Mouse (Mus musculus): ENCODE data around the gene Gsk3b.
"Not testable (repeated sequence)": the region's sequence is repeated elsewhere in the genome, so short reads cannot be mapped to it uniquely, and the experiment has no call there.

Gene Gsk3b

GRCm38 (mm10) chr16:38190531-38190930 lies 101.7 kb downstream of the Gsk3b start:
- no peak for DNase-seq (ENCODE audit: low spot score)

GRCm38 (mm10) chr16:38191460-38191859 lies 102.7 kb downstream of the Gsk3b start:
- no peak for DNase-seq (ENCODE audit: low spot score)

DNA sequence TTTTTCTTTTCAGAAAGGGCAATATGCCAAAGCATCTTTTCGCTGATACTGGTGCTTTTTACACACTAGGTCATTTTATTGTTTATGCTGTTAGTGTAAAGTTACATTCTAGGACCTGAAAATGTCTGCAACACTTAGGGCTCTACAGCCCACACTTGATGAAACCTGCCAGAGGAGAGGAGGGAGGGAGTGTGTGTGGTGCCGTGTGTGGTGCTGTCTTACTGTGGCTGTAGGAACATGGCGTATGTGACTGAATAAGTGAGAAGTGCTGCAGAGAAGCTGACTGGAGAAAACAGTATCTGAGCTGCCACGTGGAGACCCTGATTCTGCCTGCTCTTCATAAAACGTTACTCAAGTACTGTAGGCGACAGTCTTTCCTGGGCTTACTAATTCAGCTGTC lies 103.8 kb downstream of the Gsk3b start:
- DNase-seq (ENCODE audit: low spot score), result no peak

GRCm38 (mm10) chr16:38197299-38197698 lies 108.5 kb downstream of the Gsk3b start:
- DNase-seq (ENCODE audit: low spot score), result no peak

DNA sequence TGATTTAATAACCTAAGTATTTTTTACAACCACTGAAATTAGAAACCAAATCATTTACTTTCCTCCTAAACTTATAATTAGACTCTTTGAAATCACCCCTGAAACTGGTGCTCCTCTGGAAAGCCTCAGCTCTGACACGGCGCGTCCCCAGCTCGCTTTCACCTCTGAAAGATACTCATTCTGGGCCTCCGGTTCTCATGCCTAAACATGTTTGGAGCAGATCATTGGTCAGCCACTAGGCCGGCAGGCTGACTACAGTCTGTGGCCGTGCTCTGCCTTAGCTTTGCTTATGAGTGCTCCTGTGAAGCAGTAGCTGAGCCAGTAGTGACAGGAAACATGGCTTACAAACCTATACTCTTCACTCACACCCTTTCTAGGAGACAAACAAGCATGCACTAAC lies 116.5 kb downstream of the Gsk3b start:
- DNase-seq (ENCODE audit: low spot score), result no peak

- not testable (repeated sequence) for DNase-seq (ENCODE audit: low spot score)
Observed at GRCm38 (mm10) chr16:38222491-38222890, 133.7 kb downstream of the Gsk3b start.

GRCm38 (mm10) chr16:38236936-38237585 lies 148.3 kb downstream of the Gsk3b start:
- no peak for DNase-seq (ENCODE audit: low spot score)

DNA sequence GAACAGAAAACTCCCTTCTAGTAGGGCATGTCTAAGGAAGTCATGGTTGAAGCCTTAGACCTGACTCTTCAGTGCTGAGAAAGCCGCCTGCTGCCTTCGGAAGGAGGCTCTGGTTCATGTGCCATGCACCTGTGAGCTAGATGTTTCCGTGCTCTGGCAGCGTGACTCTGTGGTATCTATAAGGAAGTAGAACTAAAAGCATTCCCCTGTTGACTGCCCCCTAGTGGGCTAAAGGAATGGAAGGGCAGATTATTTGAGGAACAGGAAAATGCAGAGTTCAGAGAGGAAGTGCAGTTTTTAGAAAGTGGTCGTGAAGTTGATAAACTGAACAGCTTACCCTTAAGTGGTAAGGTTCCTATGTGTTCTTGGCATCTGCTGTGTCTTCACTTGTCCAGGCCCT lies 150.9 kb downstream of the Gsk3b start:
- no peak for DNase-seq (ENCODE audit: low spot score)

GRCm38 (mm10) chr16:38240167-38240566 lies 151.4 kb downstream of the Gsk3b start:
- DNase-seq (ENCODE audit: low spot score), result no peak

DNA sequence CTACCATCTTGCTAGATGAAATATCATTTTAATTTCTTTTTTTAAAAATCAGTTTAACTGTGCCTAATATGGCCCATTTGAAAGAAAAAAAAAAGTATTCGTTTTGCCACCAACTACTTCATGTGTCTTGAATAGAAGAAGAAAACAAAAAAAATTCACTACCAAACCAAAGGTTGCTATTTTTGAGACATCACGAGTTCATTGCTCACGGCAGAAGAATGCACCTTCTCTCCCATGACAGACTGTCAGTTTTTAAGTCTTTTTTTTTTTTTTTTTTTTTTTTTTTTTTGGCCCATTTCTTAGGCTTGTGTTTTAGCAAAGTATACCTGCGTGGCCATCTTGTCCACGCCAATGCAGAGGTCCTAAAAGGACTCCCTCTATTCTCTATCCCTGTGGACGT lies 155.3 kb downstream of the Gsk3b start:
- DNase-seq (ENCODE audit: low spot score), result no peak

DNA sequence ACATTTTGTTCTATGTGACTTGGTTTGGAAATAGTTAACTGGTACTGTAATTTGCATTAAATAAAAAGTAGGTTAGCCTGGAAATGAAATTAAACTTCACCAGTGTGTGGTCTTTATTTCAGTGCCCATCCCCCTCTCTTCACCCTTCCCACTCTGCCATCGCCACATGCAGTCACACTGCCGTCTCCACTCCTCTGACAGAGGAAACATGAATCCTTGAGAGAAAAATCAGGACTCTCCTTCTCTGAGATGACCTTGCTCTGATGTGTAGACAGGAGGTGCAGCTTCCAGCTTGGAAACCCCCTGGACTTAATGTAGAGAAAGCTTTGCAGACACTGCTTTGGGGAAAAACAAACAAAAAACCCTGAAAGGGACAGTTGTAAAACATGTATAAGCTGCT lies 156.6 kb downstream of the Gsk3b start:
- DNase-seq (ENCODE audit: low spot score), result no peak

DNA sequence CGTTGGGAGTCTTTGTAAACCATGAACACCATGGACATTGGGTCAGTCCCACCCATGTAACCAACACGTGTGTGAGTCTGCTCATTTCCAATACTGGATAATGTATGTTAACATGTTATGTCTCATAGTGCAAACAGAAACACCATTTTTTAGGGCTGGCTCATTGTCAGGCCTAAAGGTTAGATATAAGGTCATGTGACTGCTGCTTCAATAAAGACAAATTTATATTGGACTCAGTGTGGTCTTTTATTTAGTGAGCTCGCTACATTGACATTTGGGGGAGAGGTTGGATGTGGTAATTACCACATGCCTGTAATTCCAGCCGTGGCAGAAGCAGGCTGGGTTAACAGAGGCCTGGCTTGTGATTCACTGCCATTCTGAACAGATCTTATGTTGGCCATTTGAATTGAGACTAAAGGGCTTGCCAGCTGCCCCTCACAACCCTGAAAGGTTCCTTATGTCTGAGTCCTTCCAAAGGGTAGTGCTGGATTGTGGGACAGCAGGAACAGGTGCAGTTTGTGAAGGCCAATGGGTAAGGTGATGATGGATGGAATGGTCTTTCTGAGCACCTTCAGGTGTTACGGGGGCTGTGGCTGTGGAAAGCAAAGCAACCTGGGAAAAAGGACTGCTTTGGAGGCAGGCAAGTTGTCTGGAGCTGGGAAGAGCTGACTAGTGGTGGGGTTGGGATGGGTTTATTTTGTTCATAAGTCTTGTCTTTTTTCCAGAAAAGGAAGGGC lies 157.2 kb downstream of the Gsk3b start:
- no peak for DNase-seq (ENCODE audit: low spot score)

DNA sequence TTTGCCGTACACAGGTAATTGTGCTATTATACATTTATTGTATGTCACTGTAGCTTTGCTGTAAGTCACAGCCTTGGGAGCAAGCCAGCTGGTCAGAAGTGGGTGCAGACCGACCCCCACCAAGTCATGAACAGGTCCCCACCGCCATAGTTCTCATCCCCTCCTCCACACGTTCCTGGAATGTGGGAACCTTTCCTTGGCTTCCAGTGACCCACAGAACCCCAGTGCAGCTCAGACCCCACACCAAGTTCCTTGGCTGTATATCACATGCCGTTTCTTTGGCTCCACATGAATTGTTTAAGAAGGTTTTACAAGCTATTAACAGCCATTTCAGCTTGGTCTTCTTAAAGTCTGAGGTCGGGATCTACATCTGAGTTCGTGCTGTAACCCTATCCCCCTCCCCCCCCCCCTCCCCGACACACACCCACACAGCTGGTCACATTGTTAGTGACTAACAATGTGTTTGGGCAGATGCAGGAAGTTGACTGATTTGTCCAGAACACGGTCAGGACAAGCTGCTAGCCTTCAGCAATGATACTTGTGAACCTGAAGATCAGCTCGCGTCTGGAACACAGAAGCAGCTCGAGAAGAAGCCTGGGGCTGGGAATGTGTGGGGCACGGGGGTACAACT lies 159.6 kb downstream of the Gsk3b start:
- no peak for DNase-seq (ENCODE audit: low spot score)

DNA sequence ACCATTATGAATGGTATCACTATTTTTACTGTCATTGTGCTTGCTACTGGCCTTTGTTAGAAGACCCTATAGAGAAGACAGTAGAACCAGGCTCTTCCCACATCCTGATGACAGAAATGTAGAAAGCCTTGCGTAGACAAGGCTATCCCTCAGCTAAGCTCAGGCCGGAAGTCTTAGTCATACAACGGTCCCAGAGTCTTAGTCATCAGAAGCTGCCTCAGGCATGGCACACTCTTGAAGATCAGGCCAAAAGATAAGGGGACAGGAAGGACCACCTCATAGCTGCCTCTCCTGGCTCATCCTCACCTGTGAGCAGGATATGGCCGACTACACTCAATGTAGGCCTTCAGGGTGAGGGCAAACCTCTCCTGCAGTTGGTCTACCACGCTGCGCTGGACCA lies 161.7 kb downstream of the Gsk3b start:
- no peak for DNase-seq (ENCODE audit: low spot score)

DNA sequence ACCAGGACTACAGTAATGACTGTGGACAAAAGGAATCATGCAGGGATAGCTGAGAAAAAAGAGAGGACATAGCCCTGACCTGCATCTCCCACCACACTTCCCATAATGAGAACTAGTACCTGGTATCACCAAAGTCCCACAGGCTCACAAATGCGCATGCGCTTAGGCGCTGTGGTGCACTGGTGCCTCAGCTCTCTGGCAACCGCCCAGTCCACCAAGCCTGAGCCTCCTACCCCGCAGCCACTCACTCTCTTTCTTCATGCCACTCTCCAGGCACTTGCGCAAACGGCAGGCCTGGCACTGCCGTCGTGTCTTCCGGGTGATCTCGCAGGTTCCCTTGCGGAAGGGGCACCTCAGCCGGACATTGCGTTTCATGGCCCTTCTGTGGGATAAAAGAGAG lies 165.2 kb downstream of the Gsk3b start:
- peak; percentile 40 for DNase-seq (ENCODE audit: low spot score)

- DNase-seq (ENCODE audit: low spot score), result no peak
Observed at GRCm38 (mm10) chr16:38255107-38255506, 166.3 kb downstream of the Gsk3b start.

- DNase-seq (ENCODE audit: low spot score), result no peak
Observed at GRCm38 (mm10) chr16:38255927-38256326, 167.1 kb downstream of the Gsk3b start.

DNA sequence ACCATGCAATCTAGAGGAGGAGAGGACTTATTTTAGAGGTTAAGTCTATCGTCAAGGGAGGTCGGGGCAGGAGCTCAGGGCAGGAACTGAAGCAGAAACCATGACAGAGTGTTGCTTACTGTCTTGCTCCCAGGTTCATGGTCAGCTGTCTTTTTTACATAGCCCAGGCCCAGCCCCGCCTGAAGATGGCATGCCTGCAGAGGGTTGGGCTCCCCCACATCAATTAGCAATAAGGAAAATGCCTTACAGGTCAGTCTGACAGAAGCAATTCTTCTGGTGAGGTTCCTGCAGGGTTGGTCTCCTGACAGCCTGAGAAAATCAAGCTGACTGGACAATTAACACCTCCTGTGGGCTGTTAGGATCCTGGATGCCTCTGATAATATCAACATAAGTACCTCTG lies 182.8 kb downstream of the Gsk3b start:
- no peak for DNase-seq (ENCODE audit: low spot score)

- DNase-seq (ENCODE audit: low spot score), result no peak
Observed at GRCm38 (mm10) chr16:38272483-38272882, 183.7 kb downstream of the Gsk3b start.

DNA sequence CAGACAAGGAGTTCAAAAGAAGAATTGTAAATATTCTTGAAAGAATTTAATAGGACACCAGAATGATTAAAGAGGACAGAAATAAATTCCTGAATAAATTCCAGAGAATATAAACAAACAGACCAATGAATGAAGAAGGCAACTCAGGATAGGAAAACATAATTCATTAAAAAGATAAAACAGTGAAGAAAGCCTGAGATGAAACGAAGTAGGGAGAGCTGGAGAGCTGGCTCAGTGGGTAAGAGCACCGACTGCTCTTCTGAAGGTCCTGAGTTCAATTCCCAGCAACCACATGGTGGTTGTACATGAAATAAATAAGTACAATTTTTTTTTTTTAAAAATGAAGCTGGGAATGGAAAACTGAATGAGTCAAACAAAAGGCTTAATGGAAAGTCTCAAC lies 185.9 kb downstream of the Gsk3b start:
- no peak for DNase-seq (ENCODE audit: low spot score)

DNA sequence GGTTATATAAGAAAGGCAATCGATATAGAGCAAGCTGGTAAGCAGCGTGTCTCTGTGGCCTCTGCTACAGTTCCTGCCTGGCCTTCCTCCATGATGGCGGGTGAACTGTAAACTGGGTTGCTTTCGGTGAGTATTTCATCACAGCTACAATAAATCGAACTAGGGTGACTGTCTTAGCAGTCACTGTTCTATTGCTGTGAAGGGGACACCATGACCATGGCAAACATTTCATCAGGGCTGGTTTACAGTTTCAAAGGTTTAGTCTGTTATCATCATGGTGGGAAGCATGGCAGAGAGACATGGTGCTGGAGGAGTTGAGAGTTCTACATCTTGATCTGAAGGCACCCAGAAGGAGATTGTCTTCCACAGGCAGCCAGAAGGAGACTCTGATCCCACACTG lies 191.0 kb downstream of the Gsk3b start:
- no peak for DNase-seq (ENCODE audit: low spot score)

GRCm38 (mm10) chr16:38280951-38281350 lies 192.2 kb downstream of the Gsk3b start:
- peak; percentile 49 for DNase-seq (ENCODE audit: low spot score)

DNA sequence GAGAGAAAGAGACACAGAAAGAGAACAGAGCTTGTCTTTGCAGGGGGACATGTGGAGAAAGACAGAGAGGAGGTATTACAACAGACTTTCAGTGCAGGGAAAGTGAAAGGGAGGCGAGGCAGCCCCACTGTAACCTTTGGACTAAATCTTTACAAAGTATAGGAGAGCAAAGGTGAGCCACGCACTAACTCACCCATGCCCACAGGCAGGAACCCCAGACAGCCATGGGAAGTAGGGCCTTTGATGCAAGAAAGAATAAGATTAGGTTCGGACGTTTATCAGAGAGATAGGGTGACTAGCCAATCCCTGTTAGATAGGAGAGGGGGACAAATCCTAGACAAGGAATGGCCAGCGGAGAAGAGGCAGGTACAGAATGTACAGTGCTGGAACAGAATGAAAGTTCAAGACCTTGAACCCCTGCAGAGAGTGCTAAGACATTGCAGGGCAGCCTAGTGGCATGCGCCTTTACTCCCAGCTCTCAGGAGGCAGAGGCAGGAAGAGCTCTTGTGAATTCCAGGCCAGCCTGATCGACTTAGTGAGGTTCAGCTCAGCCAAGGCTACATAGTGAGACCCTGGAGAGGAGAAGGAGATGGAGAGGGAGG lies 193.9 kb downstream of the Gsk3b start:
- no peak for DNase-seq (ENCODE audit: low spot score)
